Mouse (Mus musculus): ENCODE data around the gene Dapk2.
A peak's percentile ranks its signal among the peaks of the same experiment; 100 is the strongest.

Dapk2 gene

GRCm38 (mm10) chr9:66300448-66301027 is 142.5 kb downstream of the Dapk2 start:
- no peak for ATAC-seq (ENCODE audit: insufficient number of reproducible peaks, low FRiP score, low TSS enrichment)

GRCm38 (mm10) chr9:66304320-66305090 is 146.5 kb downstream of the Dapk2 start:
- no peak for ATAC-seq (ENCODE audit: insufficient number of reproducible peaks, low FRiP score, low TSS enrichment)

GRCm38 (mm10) chr9:66305121-66306112 is 147.4 kb downstream of the Dapk2 start:
- ATAC-seq (ENCODE audit: insufficient number of reproducible peaks, low FRiP score, low TSS enrichment) = peak; percentile 66; the same call in 1 of the 2 replicates

- ATAC-seq (ENCODE audit: insufficient number of reproducible peaks, low FRiP score, low TSS enrichment) = no peak
Observed at GRCm38 (mm10) chr9:66306414-66306813, 148.4 kb downstream of the Dapk2 start.

- ATAC-seq (ENCODE audit: insufficient number of reproducible peaks, low FRiP score, low TSS enrichment) = no peak
Observed at GRCm38 (mm10) chr9:66307341-66307740, 149.3 kb downstream of the Dapk2 start.

GRCm38 (mm10) chr9:66308741-66309140 is 150.7 kb downstream of the Dapk2 start:
- no peak for ATAC-seq (ENCODE audit: insufficient number of reproducible peaks, low FRiP score, low TSS enrichment)

- ATAC-seq (ENCODE audit: insufficient number of reproducible peaks, low FRiP score, low TSS enrichment) = no peak
Observed at GRCm38 (mm10) chr9:66311458-66311857, 153.4 kb downstream of the Dapk2 start.

- no peak for ATAC-seq (ENCODE audit: insufficient number of reproducible peaks, low FRiP score, low TSS enrichment)
Observed at GRCm38 (mm10) chr9:66316603-66317002, 158.6 kb downstream of the Dapk2 start.

All from cerebellum, adult (tissue).